Mouse (Mus musculus) frontal cortex, postnatal 10 days (tissue): ENCODE results near the gene Sult2b1.

Experiments used
- DNase-seq, 2 experiments: peaks; one replicate each; pipeline ENCODE4 v3.0.0; 2022; ENCODE audit warnings: low spot score in 2 of 2, mixed read lengths in 1 of 2

Sult2b1 gene

GRCm38 (mm10) chr7:45771101-45771500, 13.4 kb downstream of the Sult2b1 start:
- DNase-seq = no peak

GRCm38 (mm10) chr7:45770427-45771082, 13.9 kb downstream of the Sult2b1 start:
- no peak for DNase-seq

- DNase-seq = no peak
Observed at GRCm38 (mm10) chr7:45767500-45767899, 17.0 kb downstream of the Sult2b1 start.

GRCm38 (mm10) chr7:45766764-45767163, 17.7 kb downstream of the Sult2b1 start:
- DNase-seq = no peak

- DNase-seq = no peak
Observed at GRCm38 (mm10) chr7:45765995-45766394, 18.5 kb downstream of the Sult2b1 start.

GRCm38 (mm10) chr7:45760151-45760550, 24.3 kb downstream of the Sult2b1 start:
- no peak for DNase-seq

- no peak for DNase-seq
Observed at GRCm38 (mm10) chr7:45759400-45759799, 25.1 kb downstream of the Sult2b1 start.

- DNase-seq = no peak
Observed at GRCm38 (mm10) chr7:45755703-45756102, 28.8 kb downstream of the Sult2b1 start.

GRCm38 (mm10) chr7:45750162-45750561, 34.3 kb downstream of the Sult2b1 start:
- no peak for DNase-seq

- no peak for DNase-seq
Observed at GRCm38 (mm10) chr7:45749401-45749800, 35.1 kb downstream of the Sult2b1 start.

- DNase-seq = no peak
Observed at GRCm38 (mm10) chr7:45748110-45748509, 36.4 kb downstream of the Sult2b1 start.

GRCm38 (mm10) chr7:45747450-45747849, 37.0 kb downstream of the Sult2b1 start:
- no peak for DNase-seq

GRCm38 (mm10) chr7:45746518-45746917, 38.0 kb downstream of the Sult2b1 start:
- DNase-seq = no peak

- peak; percentile 65 to 67 for DNase-seq
Observed at GRCm38 (mm10) chr7:45744387-45744786, 40.1 kb downstream of the Sult2b1 start.

GRCm38 (mm10) chr7:45742338-45742737, 42.1 kb downstream of the Sult2b1 start:
- peak; percentile 52 to 67 for DNase-seq

- no peak for DNase-seq
Observed at GRCm38 (mm10) chr7:45741777-45742176, 42.7 kb downstream of the Sult2b1 start.

GRCm38 (mm10) chr7:45741308-45741707, 43.2 kb downstream of the Sult2b1 start:
- no peak for DNase-seq

GRCm38 (mm10) chr7:45739820-45740219, 44.6 kb downstream of the Sult2b1 start:
- DNase-seq = no peak

- DNase-seq = peak in 1 of 2 experiments; percentile 79
Observed at GRCm38 (mm10) chr7:45739162-45739763, 45.2 kb downstream of the Sult2b1 start.

GRCm38 (mm10) chr7:45733477-45733876, 51.0 kb downstream of the Sult2b1 start:
- no peak for DNase-seq

GRCm38 (mm10) chr7:45730727-45731431, 53.6 kb downstream of the Sult2b1 start:
- DNase-seq = no peak

GRCm38 (mm10) chr7:45727625-45728024, 56.8 kb downstream of the Sult2b1 start:
- no peak for DNase-seq

- DNase-seq = no peak
Observed at GRCm38 (mm10) chr7:45726419-45726818, 58.0 kb downstream of the Sult2b1 start.
